Mouse (Mus musculus): ENCODE results near the gene Slc44a1.

Slc44a1 gene

DNA sequence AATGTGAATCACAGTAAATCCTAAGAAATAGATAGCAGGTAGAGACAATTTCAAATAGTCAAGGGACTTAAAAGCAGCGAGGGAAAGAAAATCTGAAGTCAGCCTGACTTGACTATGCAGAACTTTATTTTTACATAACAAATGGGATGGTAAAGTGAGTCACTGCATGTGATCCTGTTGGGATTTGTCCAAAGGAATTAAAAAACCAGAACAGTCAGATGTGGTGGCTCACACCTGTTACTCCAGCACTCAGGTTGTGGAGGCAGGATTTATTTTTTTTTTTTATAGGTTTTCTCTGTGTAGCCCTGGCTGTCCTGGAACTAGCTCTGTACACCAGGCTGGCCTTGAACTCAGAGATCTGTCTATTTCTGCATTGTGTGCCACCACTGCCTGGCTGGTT, 25.7 kb downstream of the Slc44a1 start:
- in situ Hi-C loops (cut with MboI): no loop called here

- in situ Hi-C loops (cut with MboI): no loop called here
These were observed 28.8 kb downstream of the Slc44a1 start for GRCm38 (mm10) chr4:53469007-53469406.

DNA sequence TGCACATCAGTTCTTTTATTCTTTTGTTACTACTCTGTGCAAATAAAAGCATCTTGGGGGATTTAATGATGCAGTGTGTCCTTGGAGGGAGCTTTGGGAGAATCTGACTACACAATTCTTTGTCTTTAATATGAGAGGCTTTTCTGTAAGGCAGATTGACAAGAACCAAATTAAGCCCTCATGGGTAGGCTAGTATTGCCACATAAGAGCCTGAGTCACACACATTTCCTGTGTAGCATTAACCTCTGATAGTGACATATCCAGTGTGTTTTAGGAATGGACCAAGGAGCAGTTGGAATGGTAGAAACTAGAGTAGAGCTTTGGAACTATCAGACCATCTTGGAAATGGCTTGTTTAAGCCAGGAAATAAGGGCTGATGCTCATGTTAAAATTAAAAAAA, 33.9 kb downstream of the Slc44a1 start:
- in situ Hi-C loops (cut with MboI): no loop called here

- in situ Hi-C loops (cut with MboI): no loop called here
These were observed 35.2 kb downstream of the Slc44a1 start for GRCm38 (mm10) chr4:53475230-53475952.

DNA sequence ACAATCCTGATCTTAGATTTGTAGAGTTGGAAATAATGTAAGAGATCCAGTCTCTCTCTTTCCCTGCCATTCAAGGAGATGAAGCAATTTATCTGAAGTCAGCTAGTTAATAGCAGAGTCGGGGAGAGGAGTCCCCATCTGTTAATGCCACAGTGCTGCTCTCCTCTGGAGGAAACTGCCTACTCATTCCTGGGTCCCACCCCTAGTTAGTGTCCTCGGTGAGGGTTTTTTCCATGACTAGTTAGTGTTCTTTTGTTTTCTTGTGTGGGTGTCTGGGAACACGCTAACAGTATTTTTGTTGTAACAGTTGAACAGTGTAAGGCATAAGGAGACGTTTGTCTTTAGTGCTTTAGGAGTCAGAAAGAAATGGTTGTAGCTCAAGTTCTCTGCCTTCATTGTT, 38.4 kb downstream of the Slc44a1 start:
- in situ Hi-C loops (cut with MboI): no loop called here

DNA sequence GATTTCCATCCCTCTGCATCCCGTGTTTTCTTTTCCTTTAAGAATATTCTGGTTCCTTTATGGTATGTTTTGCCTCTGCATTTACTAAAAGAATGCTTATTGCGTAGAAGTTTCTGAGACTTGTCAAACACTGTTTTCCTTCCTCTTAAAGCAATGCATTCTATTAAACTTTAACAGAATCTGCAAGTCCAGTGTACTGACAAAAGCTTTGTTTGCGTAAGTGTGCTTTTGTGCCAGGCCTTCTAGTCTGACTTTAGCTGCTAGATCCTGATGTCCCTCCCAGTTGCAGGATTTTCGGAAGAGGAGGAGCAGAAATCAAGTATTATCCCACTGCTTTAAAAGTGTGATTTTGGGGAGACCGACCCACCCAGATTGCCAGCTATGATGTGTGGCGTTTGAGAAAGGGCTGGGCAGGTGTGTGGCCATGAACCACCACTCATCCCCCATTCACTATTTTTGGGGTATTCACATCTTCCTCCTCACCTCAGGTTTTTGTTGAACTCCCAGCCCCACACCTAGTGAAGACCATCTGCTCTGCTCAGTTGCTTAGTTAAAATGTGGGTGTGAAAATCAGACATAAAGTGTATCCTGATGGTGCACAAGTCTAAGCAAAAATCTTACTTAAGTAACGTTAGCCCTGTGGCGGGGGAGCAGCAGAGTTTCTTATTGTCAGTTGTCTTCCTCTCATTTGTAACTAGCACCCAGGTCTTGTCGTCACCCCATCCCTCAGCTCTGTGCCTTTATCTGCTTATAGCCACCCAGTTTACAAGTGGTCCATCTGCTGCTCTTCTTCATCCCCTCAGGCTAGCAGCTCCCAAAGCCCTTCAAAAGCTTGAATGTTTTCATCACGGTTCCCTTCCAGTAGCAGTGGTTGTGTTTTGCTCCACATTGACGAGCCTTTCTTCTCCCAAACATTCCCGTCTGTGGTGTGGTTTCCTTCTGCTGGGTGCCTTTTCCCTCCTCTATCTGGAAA, 47.3 kb downstream of the Slc44a1 start:
- in situ Hi-C loops (cut with MboI): no loop called here

GRCm38 (mm10) chr4:53488803-53489202, 48.6 kb downstream of the Slc44a1 start:
- in situ Hi-C loops (cut with MboI): no loop called here

DNA sequence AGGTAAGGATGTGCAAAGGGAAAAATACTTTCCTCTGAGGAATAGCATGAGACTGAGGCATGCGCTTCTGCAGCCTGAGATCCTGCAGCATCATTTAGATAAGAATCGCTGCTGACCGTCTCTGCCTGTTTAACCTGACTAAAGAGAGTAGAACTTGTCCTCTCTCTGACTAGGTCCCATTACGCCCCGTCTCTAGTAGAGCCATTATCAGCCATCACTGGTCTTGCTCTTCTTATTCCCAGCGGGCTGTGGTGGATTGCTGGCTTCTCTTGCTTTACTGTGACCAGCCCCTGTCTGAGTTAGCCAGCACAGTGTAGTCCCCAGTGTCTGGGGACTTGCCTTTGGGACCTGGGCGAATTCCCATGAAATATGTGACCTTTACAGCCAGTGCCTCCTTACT, 50.2 kb downstream of the Slc44a1 start:
- in situ Hi-C loops (cut with MboI): no loop called here

DNA sequence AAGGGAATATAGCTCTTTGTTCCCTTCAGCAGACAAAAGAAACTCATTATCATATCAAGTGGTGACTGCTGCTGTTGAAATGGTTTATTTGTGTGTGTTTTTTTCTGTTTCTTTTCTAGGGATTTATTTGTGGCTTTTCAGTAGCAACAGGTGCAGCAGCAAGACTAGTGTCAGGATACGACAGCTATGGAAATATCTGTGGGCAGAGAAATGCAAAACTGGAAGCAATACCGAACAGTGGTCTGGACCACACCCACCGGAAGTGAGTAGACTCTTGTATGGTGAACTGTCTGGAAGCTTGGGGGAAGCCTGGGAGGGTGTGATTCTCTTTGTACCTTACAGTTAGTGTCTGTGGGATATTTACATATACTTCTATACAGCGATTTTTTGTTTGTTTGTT, 51.1 kb downstream of the Slc44a1 start:
- in situ Hi-C loops (cut with MboI): no loop called here

DNA sequence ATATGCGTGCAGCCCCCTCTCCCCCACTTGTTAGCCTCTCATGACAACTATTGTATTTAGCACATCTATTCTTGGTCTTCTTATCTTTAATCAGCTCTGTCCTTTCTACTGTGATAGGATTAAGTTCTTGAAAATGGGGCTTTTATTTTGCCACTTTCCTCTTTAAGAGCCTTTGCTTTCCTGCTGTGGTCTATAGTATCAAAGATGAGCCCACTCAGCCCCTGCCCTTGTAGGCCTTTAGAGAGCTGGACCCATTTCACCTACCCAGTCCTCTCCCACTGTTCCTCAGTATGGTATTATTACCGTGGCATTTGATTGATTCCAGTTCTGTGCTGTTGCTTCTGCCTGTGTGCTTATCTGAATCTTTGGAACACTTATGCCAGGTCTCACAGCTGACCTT, 55.4 kb downstream of the Slc44a1 start:
- in situ Hi-C loops (cut with MboI): no loop called here

DNA sequence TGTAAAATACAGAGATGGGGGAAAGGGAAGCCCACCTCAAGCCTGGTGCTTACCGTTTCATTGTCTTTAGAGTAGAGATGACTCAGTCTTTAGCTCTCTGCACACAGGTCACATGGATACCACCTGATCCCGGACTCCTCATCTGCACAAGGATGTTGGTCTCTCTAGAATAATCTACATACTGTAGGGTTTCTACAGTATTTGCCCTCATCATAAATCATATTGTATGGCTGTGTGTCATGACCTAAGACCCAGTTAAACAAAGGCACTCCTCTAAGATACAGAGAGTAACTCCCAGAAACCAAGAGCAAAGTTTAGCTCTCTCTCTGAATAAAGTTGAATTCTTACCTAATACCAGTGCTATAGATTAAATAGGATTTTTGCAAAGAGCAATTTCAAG, 62.6 kb downstream of the Slc44a1 start:
- in situ Hi-C loops (cut with MboI): no loop called here

DNA sequence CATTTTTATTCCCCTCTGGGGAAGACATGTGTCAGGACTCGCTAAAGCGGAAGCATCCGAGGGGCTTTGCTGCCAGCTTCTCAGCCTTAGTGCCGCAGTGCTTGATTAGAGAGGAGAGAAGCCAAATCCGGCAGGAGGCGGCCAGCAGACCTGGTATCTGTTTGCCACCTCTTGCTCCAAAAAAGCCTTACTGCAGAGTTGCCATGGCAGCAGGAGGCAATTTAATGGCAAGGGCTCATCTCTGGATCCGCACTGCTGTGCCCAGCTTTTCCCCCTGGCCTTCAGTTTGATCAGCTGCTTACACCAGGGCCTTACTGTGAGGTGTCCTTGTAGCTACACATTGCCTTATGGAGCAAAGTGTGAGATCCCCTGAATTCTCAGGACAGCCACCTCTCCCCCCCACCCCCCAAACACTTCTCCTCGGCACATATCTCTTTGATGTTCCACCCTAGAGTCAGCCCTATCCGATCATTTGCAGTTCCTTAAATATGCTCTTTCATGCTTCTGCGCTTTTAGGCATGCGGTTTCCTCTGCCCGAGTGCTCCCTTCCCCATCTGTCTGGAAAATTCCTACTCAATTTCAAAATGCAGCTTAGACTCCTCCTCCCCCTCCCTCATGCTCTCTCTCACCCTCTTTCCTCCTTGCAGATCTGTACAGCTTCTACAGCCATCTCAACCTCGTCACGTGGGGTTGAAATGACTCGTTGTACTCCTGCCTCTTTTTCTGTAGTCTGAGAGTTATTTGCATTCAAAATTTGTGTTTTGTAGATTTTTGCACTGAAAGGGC, 72.1 kb downstream of the Slc44a1 start:
- in situ Hi-C loops (cut with MboI): no loop called here

GRCm38 (mm10) chr4:53513276-53514081, 73.3 kb downstream of the Slc44a1 start:
- in situ Hi-C loops (cut with MboI): no loop called here

GRCm38 (mm10) chr4:53516011-53516532, 75.9 kb downstream of the Slc44a1 start:
- in situ Hi-C loops (cut with MboI): no loop called here

DNA sequence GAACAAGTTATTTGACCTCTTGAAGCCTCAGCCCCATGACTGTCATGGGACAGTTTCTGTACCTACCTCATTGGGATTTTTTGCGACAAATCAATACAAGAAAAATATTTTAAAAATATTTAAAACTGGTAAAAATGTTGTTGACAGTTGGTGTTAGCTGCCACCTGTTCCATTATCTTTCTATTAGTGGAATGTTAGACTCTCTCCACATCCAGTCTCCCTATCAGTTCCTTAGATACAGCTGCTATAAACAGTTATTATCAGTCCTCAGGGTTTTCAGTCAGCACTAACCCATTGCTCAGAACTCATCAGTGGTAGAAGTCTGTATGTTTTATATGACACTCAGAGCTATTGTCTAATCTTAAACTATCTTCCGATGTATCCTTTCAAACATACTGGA, 79.2 kb downstream of the Slc44a1 start:
- in situ Hi-C loops (cut with MboI): no loop called here

DNA sequence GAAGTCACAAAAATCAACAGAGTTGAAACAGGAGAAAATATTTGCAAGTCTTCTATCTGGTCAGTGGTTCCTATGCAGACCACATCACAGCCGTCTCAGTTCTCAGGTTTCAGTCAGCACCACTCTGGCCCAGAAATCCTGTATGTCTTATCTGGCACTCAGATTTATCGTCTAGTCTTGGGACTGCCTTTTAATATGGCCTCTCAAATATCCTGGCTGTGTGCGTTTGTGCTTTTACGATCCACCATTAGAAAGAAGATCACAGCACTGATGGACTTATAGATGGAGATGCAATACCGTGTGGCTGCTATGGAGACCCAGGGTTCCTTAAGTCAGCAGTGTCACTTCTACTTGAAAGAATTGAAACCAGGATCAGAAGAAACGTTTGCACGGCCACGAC, 80.8 kb downstream of the Slc44a1 start:
- in situ Hi-C loops (cut with MboI): no loop called here

- in situ Hi-C loops (cut with MboI): no loop called here
These were observed 82.4 kb downstream of the Slc44a1 start for GRCm38 (mm10) chr4:53522655-53523054.

DNA sequence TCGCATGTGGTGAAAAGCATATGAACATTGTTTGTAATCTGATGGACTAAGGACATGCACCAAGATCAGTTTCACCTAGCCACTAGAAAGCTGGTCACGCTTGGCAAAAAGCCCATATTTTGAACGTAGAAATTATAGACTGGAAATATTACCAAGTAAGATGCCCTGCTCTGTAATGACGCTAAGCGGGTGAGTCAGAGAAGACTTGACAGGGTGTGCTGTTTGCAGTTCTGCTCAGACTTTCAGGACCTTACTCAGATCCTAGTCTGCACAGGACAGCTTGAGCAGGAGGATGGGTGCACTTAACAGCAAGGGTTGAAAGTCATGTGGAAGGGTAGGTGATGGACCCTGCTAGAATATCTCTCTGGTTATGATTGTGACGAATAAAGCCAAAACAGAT, 85.3 kb downstream of the Slc44a1 start:
- in situ Hi-C loops (cut with MboI): no loop called here

DNA sequence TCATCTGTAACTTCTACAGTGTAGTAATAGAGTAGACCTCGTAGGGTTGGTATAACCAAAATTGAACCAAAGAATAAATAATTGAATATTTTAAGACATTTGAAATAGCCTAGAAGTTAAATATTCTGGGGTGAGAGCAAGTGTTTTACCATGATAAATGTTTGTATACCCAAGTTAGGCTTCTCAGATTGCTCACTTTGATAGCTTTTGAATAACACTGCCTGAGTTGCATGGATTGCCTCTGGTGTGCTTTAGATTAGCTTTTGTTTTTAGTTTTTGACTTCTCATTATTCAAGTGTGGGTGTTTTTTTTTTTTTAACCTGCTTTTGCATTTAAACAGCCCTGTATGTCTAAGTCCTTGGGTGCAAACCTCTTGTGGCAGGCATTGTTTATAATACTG, 85.8 kb downstream of the Slc44a1 start:
- in situ Hi-C loops (cut with MboI): no loop called here

DNA sequence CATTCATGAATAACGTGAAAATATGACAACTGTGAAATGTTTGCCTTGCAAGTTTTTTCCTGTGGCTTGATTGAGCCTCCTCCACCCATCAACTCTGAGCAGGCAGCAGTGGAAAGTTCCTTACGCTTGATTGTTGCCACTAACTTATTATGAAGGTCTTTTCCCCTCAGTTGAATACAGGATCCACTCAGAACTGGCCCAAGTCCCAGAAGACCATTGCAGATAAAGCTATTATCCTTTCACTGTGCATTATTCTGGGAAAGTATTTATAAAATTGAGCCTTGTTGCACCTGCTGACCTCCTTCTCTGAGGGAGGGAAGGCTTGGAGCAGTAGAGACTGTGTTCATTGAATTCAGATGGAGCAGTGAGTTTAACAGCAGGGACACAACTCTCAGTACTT, 86.2 kb downstream of the Slc44a1 start:
- in situ Hi-C loops (cut with MboI): no loop called here

- in situ Hi-C loops (cut with MboI): no loop called here
These were observed 95.6 kb downstream of the Slc44a1 start for GRCm38 (mm10) chr4:53535795-53536194.

Data from mature B cell (primary cell).